Mouse (Mus musculus): ENCODE measurements around the gene Fam214a.
A peak's percentile ranks its signal among the peaks of the same experiment; 100 is the strongest.

The Fam214a gene

GRCm38 (mm10) chr9:74952756-74953247, at the start of gene Fam214a:
Gene Fam214a, plus strand, starts transcription at chr9:74952884.
- DNase-seq = peak; percentile 97

GRCm38 (mm10) chr9:74904866-74905508, 47.7 kb upstream of the Fam214a start:
- DNase-seq = peak; percentile 38

- no peak for DNase-seq
Observed at GRCm38 (mm10) chr9:74906951-74907350, 45.7 kb upstream of the Fam214a start.

GRCm38 (mm10) chr9:74909245-74909644, 43.4 kb upstream of the Fam214a start:
- no peak for DNase-seq

GRCm38 (mm10) chr9:74910226-74910759, 42.4 kb upstream of the Fam214a start:
- no peak for DNase-seq

- DNase-seq = no peak
Observed at GRCm38 (mm10) chr9:74911430-74911829, 41.3 kb upstream of the Fam214a start.

GRCm38 (mm10) chr9:74911919-74912318, 40.8 kb upstream of the Fam214a start:
- DNase-seq = no peak

- DNase-seq = no peak
Observed at GRCm38 (mm10) chr9:74912619-74913376, 39.9 kb upstream of the Fam214a start.

- no peak for DNase-seq
Observed at GRCm38 (mm10) chr9:74915611-74916010, 37.1 kb upstream of the Fam214a start.

GRCm38 (mm10) chr9:74920450-74920849, 32.2 kb upstream of the Fam214a start:
- DNase-seq = no peak

GRCm38 (mm10) chr9:74921422-74921821, 31.3 kb upstream of the Fam214a start:
- DNase-seq = no peak

GRCm38 (mm10) chr9:74922884-74923283, 29.8 kb upstream of the Fam214a start:
- no peak for DNase-seq

GRCm38 (mm10) chr9:74923291-74923977, 29.2 kb upstream of the Fam214a start:
- DNase-seq = no peak

GRCm38 (mm10) chr9:74925220-74925769, 27.4 kb upstream of the Fam214a start:
- no peak for DNase-seq

- DNase-seq = no peak
Observed at GRCm38 (mm10) chr9:74929981-74930423, 22.7 kb upstream of the Fam214a start.

GRCm38 (mm10) chr9:74930653-74931052, 22.0 kb upstream of the Fam214a start:
- DNase-seq = no peak

- DNase-seq = no peak
Observed at GRCm38 (mm10) chr9:74935289-74935688, 17.4 kb upstream of the Fam214a start.

GRCm38 (mm10) chr9:74937761-74938160, 14.9 kb upstream of the Fam214a start:
- DNase-seq = no peak

GRCm38 (mm10) chr9:74938670-74939534, 13.8 kb upstream of the Fam214a start:
- no peak for DNase-seq

GRCm38 (mm10) chr9:74946713-74947402, 5.8 kb upstream of the Fam214a start:
- DNase-seq = no peak

GRCm38 (mm10) chr9:74951491-74951890, 1.2 kb upstream of the Fam214a start:
- no peak for DNase-seq

All from right cerebral cortex, postnatal 25 days (tissue).